Mouse (Mus musculus) kidney, postnatal 14 days (tissue): ENCODE data around the gene Ppp2r5b.

Source experiments
- DNase-seq: peaks from one replicate; pipeline ENCODE4 v3.0.0; 2022; ENCODE audit warnings: mixed read lengths

The Ppp2r5b gene

GRCm38 (mm10) chr19:6268670-6269132 lies 33.0 kb upstream of the Ppp2r5b start:
- DNase-seq: no peak

- DNase-seq: peak; percentile 91
Observed at GRCm38 (mm10) chr19:6268170-6268528, 32.5 kb upstream of the Ppp2r5b start.

GRCm38 (mm10) chr19:6267306-6268169 lies 31.9 kb upstream of the Ppp2r5b start:
- no peak for DNase-seq

GRCm38 (mm10) chr19:6265727-6266182 lies 30.1 kb upstream of the Ppp2r5b start:
- DNase-seq: no peak

GRCm38 (mm10) chr19:6264945-6265344 lies 29.3 kb upstream of the Ppp2r5b start:
- no peak for DNase-seq

- no peak for DNase-seq
Observed at GRCm38 (mm10) chr19:6264200-6264599, 28.5 kb upstream of the Ppp2r5b start.

GRCm38 (mm10) chr19:6262839-6263433 lies 27.3 kb upstream of the Ppp2r5b start:
- peak; percentile 87 for DNase-seq

- DNase-seq: peak; percentile 74
Observed at GRCm38 (mm10) chr19:6262222-6262621, 26.6 kb upstream of the Ppp2r5b start.

GRCm38 (mm10) chr19:6261379-6261778 lies 25.7 kb upstream of the Ppp2r5b start:
- no peak for DNase-seq

GRCm38 (mm10) chr19:6260946-6261345 lies 25.3 kb upstream of the Ppp2r5b start:
- no peak for DNase-seq

- peak; percentile 49 for DNase-seq
Observed at GRCm38 (mm10) chr19:6260428-6260827, 24.8 kb upstream of the Ppp2r5b start.

- DNase-seq: no peak
Observed at GRCm38 (mm10) chr19:6253021-6253420, 17.3 kb upstream of the Ppp2r5b start.

- no peak for DNase-seq
Observed at GRCm38 (mm10) chr19:6247526-6248300, 12.0 kb upstream of the Ppp2r5b start.

GRCm38 (mm10) chr19:6245806-6246205 lies 10.1 kb upstream of the Ppp2r5b start:
- no peak for DNase-seq

GRCm38 (mm10) chr19:6243226-6243625 lies 7.6 kb upstream of the Ppp2r5b start:
- DNase-seq: no peak

- peak; percentile 64 for DNase-seq
Observed at GRCm38 (mm10) chr19:6242281-6242680, 6.6 kb upstream of the Ppp2r5b start.

- peak; percentile 99 for DNase-seq
Observed at GRCm38 (mm10) chr19:6241274-6242107, 5.8 kb upstream of the Ppp2r5b start, which contains the start of gene Atg2a. Gene Atg2a, plus strand, starts transcription at chr19:6241668.

GRCm38 (mm10) chr19:6240725-6241124 lies 5.1 kb upstream of the Ppp2r5b start:
- no peak for DNase-seq

GRCm38 (mm10) chr19:6240136-6240535 lies 4.5 kb upstream of the Ppp2r5b start:
- DNase-seq: no peak

GRCm38 (mm10) chr19:6238740-6239139 lies 3.1 kb upstream of the Ppp2r5b start:
- no peak for DNase-seq

- no peak for DNase-seq
Observed at GRCm38 (mm10) chr19:6236842-6237241, 1.2 kb upstream of the Ppp2r5b start.

- peak; percentile 94 for DNase-seq
Observed at GRCm38 (mm10) chr19:6236053-6236441, 375 bp upstream of the Ppp2r5b start.
